Mouse (Mus musculus): Measurements from ENCODE around the gene Nxph3. TPM values are rescaled to one million over a fixed set of nuclear protein-coding genes. Genes with fewer than 3 reads are reported as not detected.

Gene Nxph3
- 0.44 and 0.76 TPM in 2 replicates for polyA plus RNA-seq (2015; fragmentation: Nextera tagmentation; extraction: Ambion mirVana)

- Histone ChIP-seq H3K9me3 (ENCODE audit: control insufficient read depth, low read length) (no peaks in the 10 kb centered on the region), H3K36me3 (ENCODE audit: control insufficient read depth, insufficient read depth, low read length) (no peaks in the 10 kb centered on the region), H3K27me3 (ENCODE audit: control insufficient read depth, insufficient read depth, low read length) (0 out of 2 replicates have a peak, but pooled peaks cover 2% of the 10 kb centered on the region), H3K4me2 (replicated peaks; ENCODE audit: low read depth) (peak within 1 kb of the TSS; percentile 92), H3K4me1 (replicated peaks; ENCODE audit: control insufficient read depth, insufficient read depth) (no peaks in the 10 kb centered on the region), H3K27ac (replicated peaks) (no peak within 1 kb of the TSS), H3K9ac (ENCODE audit: low read length) (peak within 1 kb of the TSS; percentile 53), H3K4me3 (ENCODE audit: low read depth, low read length) (peak within 1 kb of the TSS; percentile 64)
- TF ChIP-seq CTCF (IDR thresholded peaks at IDR 0.05; ENCODE audit: low read depth) = peak; percentile 58
- no peak for TF ChIP-seq EP300 (optimal IDR thresholded peaks at IDR 0.05)
- WGBS = under 1% methylated on average over 59 of the region's 66 CpGs
- DNase-seq (ENCODE audit: low spot score) = peak; percentile 86
- peak; percentile 81 for ATAC-seq (ENCODE audit: low FRiP score, low TSS enrichment)
Measured at GRCm38 (mm10) chr11:95514298-95514861, at the start of gene Nxph3. Nxph3 (minus strand) TSS chr11:95514570.

- Histone ChIP-seq H3K27ac (replicated peaks) (no peak overlapping the region), H3K4me2 (replicated peaks; ENCODE audit: low read depth) (no peak overlapping the region), H3K4me1 (replicated peaks; ENCODE audit: control insufficient read depth, insufficient read depth) (peaks cover 3% of the 10 kb centered on the region; the same call in 1 of the 2 replicates), H3K9me3 (ENCODE audit: control insufficient read depth, low read length) (no peaks in the 10 kb centered on the region), H3K4me3 (ENCODE audit: low read depth, low read length) (no peak overlapping the region), H3K27me3 (ENCODE audit: control insufficient read depth, insufficient read depth, low read length) (no peaks in the 10 kb centered on the region), H3K36me3 (ENCODE audit: control insufficient read depth, insufficient read depth, low read length) (no peaks in the 10 kb centered on the region), H3K9ac (ENCODE audit: low read length) (no peak overlapping the region)
- DNase-seq (ENCODE audit: low spot score) (no peak), ATAC-seq (ENCODE audit: low FRiP score, low TSS enrichment) (no peak)
- peak; percentile 26 for TF ChIP-seq CTCF (IDR thresholded peaks at IDR 0.05; ENCODE audit: low read depth)
- no peak for TF ChIP-seq EP300 (optimal IDR thresholded peaks at IDR 0.05)
- 94% methylated on average over 5 of the region's 5 CpGs for WGBS
Measured at GRCm38 (mm10) chr11:95563849-95564248, 49.5 kb upstream of the Nxph3 start.

GRCm38 (mm10) chr11:95560773-95561172, 46.4 kb upstream of the Nxph3 start:
- 46% methylated on average over 3 of the region's 3 CpGs for WGBS
- Histone ChIP-seq H3K9ac (ENCODE audit: low read length) (no peak overlapping the region), H3K36me3 (ENCODE audit: control insufficient read depth, insufficient read depth, low read length) (no peaks in the 10 kb centered on the region), H3K4me3 (ENCODE audit: low read depth, low read length) (no peak overlapping the region), H3K4me1 (replicated peaks; ENCODE audit: control insufficient read depth, insufficient read depth) (no peaks in the 10 kb centered on the region; the same call in 1 of the 2 replicates), H3K27ac (replicated peaks) (no peak overlapping the region), H3K27me3 (ENCODE audit: control insufficient read depth, insufficient read depth, low read length) (no peaks in the 10 kb centered on the region), H3K4me2 (replicated peaks; ENCODE audit: low read depth) (no peak overlapping the region), H3K9me3 (ENCODE audit: control insufficient read depth, low read length) (no peaks in the 10 kb centered on the region)
- ATAC-seq (ENCODE audit: low FRiP score, low TSS enrichment) = peak; percentile 60
- TF ChIP-seq CTCF (IDR thresholded peaks at IDR 0.05; ENCODE audit: low read depth) (no peak), EP300 (optimal IDR thresholded peaks at IDR 0.05) (no peak)
- no peak for DNase-seq (ENCODE audit: low spot score)

- H3K27ac ChIP-seq (replicated peaks) = no peak overlapping the region
- H3K27me3 ChIP-seq (ENCODE audit: control insufficient read depth, insufficient read depth, low read length) = no peaks in the 10 kb centered on the region
- no peaks in the 10 kb centered on the region for H3K36me3 ChIP-seq (ENCODE audit: control insufficient read depth, insufficient read depth, low read length)
- H3K4me2 ChIP-seq (replicated peaks; ENCODE audit: low read depth) = no peak overlapping the region
- no peak for TF ChIP-seq CTCF (IDR thresholded peaks at IDR 0.05; ENCODE audit: low read depth)
- no peak for TF ChIP-seq EP300 (optimal IDR thresholded peaks at IDR 0.05)
- WGBS = 52% methylated on average over 2 of the region's 2 CpGs
- H3K4me1 ChIP-seq (replicated peaks; ENCODE audit: control insufficient read depth, insufficient read depth) = no peaks in the 10 kb centered on the region; the same call in 1 of the 2 replicates
- DNase-seq (ENCODE audit: low spot score) (no peak), ATAC-seq (ENCODE audit: low FRiP score, low TSS enrichment) (no peak)
- H3K9ac ChIP-seq (ENCODE audit: low read length) = no peak overlapping the region
- H3K9me3 ChIP-seq (ENCODE audit: control insufficient read depth, low read length) = no peaks in the 10 kb centered on the region
- H3K4me3 ChIP-seq (ENCODE audit: low read depth, low read length) = no peak overlapping the region
Measured at GRCm38 (mm10) chr11:95559761-95560160, 45.4 kb upstream of the Nxph3 start.

GRCm38 (mm10) chr11:95557719-95558118, 43.3 kb upstream of the Nxph3 start:
- H3K4me1 ChIP-seq (replicated peaks; ENCODE audit: control insufficient read depth, insufficient read depth) = no peaks in the 10 kb centered on the region; the same call in 1 of the 2 replicates
- ATAC-seq (ENCODE audit: low FRiP score, low TSS enrichment) = no peak
- no peak overlapping the region for H3K4me2 ChIP-seq (replicated peaks; ENCODE audit: low read depth)
- DNase-seq (ENCODE audit: low spot score) = no peak
- H3K27ac ChIP-seq (replicated peaks) = no peak overlapping the region
- H3K27me3 ChIP-seq (ENCODE audit: control insufficient read depth, insufficient read depth, low read length) = no peaks in the 10 kb centered on the region
- no peak overlapping the region for H3K9ac ChIP-seq (ENCODE audit: low read length)
- no peaks in the 10 kb centered on the region for H3K36me3 ChIP-seq (ENCODE audit: control insufficient read depth, insufficient read depth, low read length)
- WGBS = 33% methylated on average over 6 of the region's 6 CpGs
- H3K9me3 ChIP-seq (ENCODE audit: control insufficient read depth, low read length) = no peaks in the 10 kb centered on the region
- no peak for TF ChIP-seq EP300 (optimal IDR thresholded peaks at IDR 0.05)
- H3K4me3 ChIP-seq (ENCODE audit: low read depth, low read length) = no peak overlapping the region

- DNase-seq (ENCODE audit: low spot score) (no peak), ATAC-seq (ENCODE audit: low FRiP score, low TSS enrichment) (no peak)
- no peaks in the 10 kb centered on the region for H3K36me3 ChIP-seq (ENCODE audit: control insufficient read depth, insufficient read depth, low read length)
- no peaks in the 10 kb centered on the region for H3K9me3 ChIP-seq (ENCODE audit: control insufficient read depth, low read length)
- H3K9ac ChIP-seq (ENCODE audit: low read length) = no peak overlapping the region
- no peaks in the 10 kb centered on the region for H3K27me3 ChIP-seq (ENCODE audit: control insufficient read depth, insufficient read depth, low read length)
- no peak for TF ChIP-seq CTCF (IDR thresholded peaks at IDR 0.05; ENCODE audit: low read depth)
- TF ChIP-seq EP300 (optimal IDR thresholded peaks at IDR 0.05) = no peak
- H3K4me2 ChIP-seq (replicated peaks; ENCODE audit: low read depth) = no peak overlapping the region
- H3K27ac ChIP-seq (replicated peaks) = no peak overlapping the region
- no peaks in the 10 kb centered on the region; the same call in 1 of the 2 replicates for H3K4me1 ChIP-seq (replicated peaks; ENCODE audit: control insufficient read depth, insufficient read depth)
- 79% methylated on average over 6 of the region's 6 CpGs for WGBS
- no peak overlapping the region for H3K4me3 ChIP-seq (ENCODE audit: low read depth, low read length)
Measured at GRCm38 (mm10) chr11:95557032-95557431, 42.7 kb upstream of the Nxph3 start.

All from stomach, postnatal 0 days (tissue).